Mouse (Mus musculus): ENCODE measurements around the gene Gm21783. TPM values are rescaled to one million over a fixed set of nuclear protein-coding genes. Genes with fewer than 3 reads are reported as not detected.
"Not testable (repeated sequence)": the region's sequence is repeated elsewhere in the genome, so short reads cannot be mapped to it uniquely, and the experiment has no call there.

Gene Gm21783
- polyA plus RNA-seq (2015; fragmentation: Nextera tagmentation; extraction: Ambion mirVana): not detected in 2 replicates

DNA sequence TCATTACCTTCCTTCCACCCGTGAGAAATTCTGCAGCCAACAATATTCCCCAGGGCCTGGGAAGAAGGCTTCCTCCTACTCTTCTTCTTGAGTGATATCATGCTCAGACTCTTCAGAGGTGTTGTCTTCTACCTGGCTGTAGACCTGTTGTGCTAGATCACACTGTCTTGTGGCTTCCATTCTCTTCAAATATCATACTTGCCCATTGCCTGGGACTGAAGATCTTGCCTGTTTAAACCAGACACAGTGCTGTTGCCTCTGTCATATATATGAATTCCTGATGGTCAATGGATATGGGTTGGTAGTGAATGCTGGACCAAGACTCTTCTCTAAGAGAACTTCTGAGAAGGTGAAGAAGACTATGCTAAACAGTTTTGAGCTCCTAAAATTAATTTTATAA is at the start of gene Gm21783:
Gm21783 (minus strand) TSS at position 101 of the 400 bp plus-strand sequence.
- not testable (repeated sequence) for H3K27ac ChIP-seq; H3K9ac ChIP-seq; H3K9me3 ChIP-seq; ATAC-seq (ENCODE audit: low FRiP score); H3K4me3 ChIP-seq; H3K27me3 ChIP-seq; H3K36me3 ChIP-seq; H3K4me2 ChIP-seq; H3K4me1 ChIP-seq (replicated peaks)
- no CpG with 5 or more reads among the region's 1 CpGs for WGBS

Measured in hindbrain, embryonic 13.5 days (tissue).